Mouse (Mus musculus) lung, postnatal 0 days (tissue): ENCODE measurements at regions not wholly inside any gene's neighbourhood (a gene's known extent, or its start where the extent isn't known, plus 50 kb on each side); places are given as distances from the start of the nearest gene placed in this dataset.

Experiments used
- CTCF ChIP-seq: IDR thresholded peaks from 2 replicates; pipeline ENCODE4 v1.5.1; 2016; ENCODE audit warnings: antibody characterized with exemption, mild to moderate bottlenecking
- EP300 ChIP-seq: IDR thresholded peaks from 2 replicates; pipeline ENCODE4 v1.6.1; 2016; ENCODE audit warnings: antibody characterized with exemption, mild to moderate bottlenecking, control low read depth

- TF ChIP-seq CTCF (no peak), EP300 (no peak)
Observed at GRCm38 (mm10) chr10:116707025-116707424, 125.7 kb upstream of the Cnot2 start.
